Mouse (Mus musculus) left cerebral cortex, postnatal 36 days (tissue): ENCODE measurements at regions not wholly inside any gene's neighbourhood (a gene's known extent, or its start where the extent isn't known, plus 50 kb on each side); places are given as distances from the start of the nearest gene placed in this dataset.
"Not testable (repeated sequence)": the region's sequence is repeated elsewhere in the genome, so short reads cannot be mapped to it uniquely, and the experiment has no call there.

Experiments
- DNase-seq, 2 experiments: peaks; one replicate each; pipeline ENCODE4 v3.0.0; 2021 to 2022; ENCODE audit warnings: low spot score in 2 of 2, mixed read lengths in 1 of 2
- intact Hi-C: fragments of 180-260 bp; cut with DNase I; formaldehyde crosslinking; loops from one replicate; pipeline ENCODE4 v1.15.1; 2025

- DNase-seq, result no peak
- intact Hi-C loops, result no loop called here
These were observed 527.3 kb upstream of the N6amt1 start for GRCm38 (mm10) chr16:86826641-86827040.

- intact Hi-C loops, result no loop called here
- DNase-seq, result no peak
These were observed 530.5 kb upstream of the N6amt1 start for GRCm38 (mm10) chr16:86823496-86823895.

- intact Hi-C loops, result no loop called here
- DNase-seq, result no peak
These were observed 532.4 kb upstream of the N6amt1 start for GRCm38 (mm10) chr16:86821586-86821985.

DNA sequence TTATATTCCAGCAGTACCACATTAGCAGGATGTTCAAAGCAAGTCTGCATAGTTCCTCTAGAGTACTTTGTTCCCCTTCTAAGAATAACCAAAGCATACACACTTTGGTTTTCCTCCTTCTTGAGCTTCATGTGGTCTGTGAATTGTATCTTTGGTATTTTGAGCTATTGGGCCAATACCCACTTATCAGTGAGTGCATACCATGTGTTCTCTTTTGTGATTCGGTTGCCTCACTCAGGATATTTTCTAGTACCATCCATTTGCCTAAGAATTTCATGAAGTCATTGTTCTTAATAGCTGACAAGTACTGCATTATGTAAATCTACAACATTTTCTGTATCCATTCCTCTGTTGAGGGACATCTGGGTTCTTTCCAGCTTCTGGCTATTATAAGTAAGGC lies 535.3 kb upstream of the N6amt1 start:
- DNase-seq, intact Hi-C loops: not testable (repeated sequence)

DNA sequence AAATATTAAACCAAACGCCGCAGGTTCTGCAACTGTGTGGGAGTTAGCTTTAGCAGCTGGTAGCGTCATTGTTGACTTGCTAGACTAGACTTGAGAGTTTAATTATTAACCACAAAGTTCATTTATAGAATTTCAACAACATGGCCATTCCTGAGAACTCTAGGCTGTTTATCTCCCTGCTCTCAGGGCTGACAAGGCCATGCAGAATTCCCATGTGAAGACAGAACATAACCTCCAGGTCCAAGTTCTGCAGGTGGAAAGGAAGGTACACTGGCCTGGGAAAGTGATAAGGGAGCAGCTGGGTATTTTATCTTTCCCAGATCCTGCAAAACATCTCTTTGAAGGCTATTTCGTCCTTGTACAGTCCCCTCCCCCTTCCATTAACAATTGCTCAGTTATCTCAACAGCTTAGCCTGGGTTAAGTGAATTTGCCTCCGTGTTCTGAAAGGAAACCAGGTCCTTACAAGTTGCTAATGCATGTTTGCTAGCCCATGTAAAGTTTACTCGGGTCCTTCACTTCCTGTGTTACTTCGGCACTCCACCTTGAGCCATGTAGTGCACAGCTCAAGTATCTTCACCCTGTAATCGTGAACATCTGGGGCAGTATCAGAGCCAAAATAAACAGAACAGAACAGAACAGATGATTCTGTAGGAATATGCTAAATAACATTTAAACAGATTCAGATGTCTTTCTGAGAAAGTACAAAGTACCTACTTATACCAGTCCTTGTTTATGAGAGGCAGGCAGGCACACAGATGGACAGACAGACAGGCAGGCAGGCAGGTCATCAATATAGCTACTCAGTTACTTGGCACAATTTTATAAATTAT lies 537.0 kb upstream of the N6amt1 start:
- intact Hi-C loops, result no loop called here
- no peak for DNase-seq

GRCm38 (mm10) chr16:86816006-86816405 lies 538.0 kb upstream of the N6amt1 start:
- DNase-seq, result no peak
- intact Hi-C loops, result no loop called here

DNA sequence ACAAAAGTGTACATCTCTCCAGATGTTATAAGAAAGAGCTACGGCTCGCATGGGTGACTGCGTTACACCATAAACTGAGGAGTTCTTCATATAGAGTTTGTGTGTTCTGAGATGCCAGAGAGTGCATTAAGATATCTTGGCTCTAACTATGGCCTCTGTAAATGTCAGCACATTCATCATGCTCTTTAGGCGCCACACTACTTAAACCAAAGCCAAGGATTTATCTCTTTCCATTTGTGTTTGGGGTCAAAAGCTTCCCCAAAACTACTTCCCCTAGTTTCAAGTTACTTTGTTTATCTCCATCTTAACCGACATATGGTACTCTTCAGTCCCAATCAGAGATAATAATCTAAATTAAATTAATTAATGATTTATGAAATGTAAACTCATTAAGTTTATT lies 541.3 kb upstream of the N6amt1 start:
- DNase-seq, result no peak
- intact Hi-C loops, result no loop called here

GRCm38 (mm10) chr16:86808644-86809324 lies 545.2 kb upstream of the N6amt1 start:
- intact Hi-C loops, result no loop called here

GRCm38 (mm10) chr16:86806374-86806773 lies 547.6 kb upstream of the N6amt1 start:
- intact Hi-C loops, result no loop called here
- DNase-seq, result no peak

More at GRCm38 (mm10) chr16:86808644-86809324, 545.2 kb upstream of the N6amt1 start:
- DNase-seq, result no peak

GRCm38 (mm10) chr16:86776086-86776485 lies 577.9 kb upstream of the N6amt1 start:
- DNase-seq, result no peak
- intact Hi-C loops, result no loop called here

GRCm38 (mm10) chr16:86772586-86772985 lies 581.4 kb upstream of the N6amt1 start:
- DNase-seq, result no peak
- intact Hi-C loops, result no loop called here

DNA sequence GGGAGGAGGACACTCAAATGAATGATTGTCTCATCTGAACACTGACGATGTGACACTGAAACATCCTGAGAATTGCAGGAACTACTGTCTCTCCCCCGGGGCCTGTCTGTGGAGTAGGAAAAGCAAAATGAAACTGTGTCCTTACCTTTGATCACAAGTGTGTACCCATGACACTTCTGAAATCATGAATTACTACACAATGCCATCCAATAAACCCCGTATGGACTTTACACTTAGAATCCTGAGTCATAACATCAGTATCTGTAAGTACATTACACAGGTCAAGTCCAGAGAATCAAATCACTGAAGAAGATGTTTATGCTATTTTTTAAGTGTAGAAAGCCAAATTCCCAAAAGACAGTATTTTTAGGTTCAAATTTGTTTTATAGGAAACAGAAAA lies 585.1 kb upstream of the N6amt1 start:
- DNase-seq, result no peak
- intact Hi-C loops, result no loop called here

- intact Hi-C loops, result no loop called here
- DNase-seq, result no peak
These were observed 585.6 kb upstream of the N6amt1 start for GRCm38 (mm10) chr16:86768355-86768754.

GRCm38 (mm10) chr16:86765974-86766373 lies 588.0 kb upstream of the N6amt1 start:
- no peak for DNase-seq
- intact Hi-C loops, result no loop called here

GRCm38 (mm10) chr16:86741236-86741635 lies 612.7 kb upstream of the N6amt1 start:
- DNase-seq, result no peak
- intact Hi-C loops, result no loop called here

GRCm38 (mm10) chr16:86718982-86719771 lies 634.8 kb upstream of the N6amt1 start:
- intact Hi-C loops, result no loop called here
- no peak for DNase-seq

DNA sequence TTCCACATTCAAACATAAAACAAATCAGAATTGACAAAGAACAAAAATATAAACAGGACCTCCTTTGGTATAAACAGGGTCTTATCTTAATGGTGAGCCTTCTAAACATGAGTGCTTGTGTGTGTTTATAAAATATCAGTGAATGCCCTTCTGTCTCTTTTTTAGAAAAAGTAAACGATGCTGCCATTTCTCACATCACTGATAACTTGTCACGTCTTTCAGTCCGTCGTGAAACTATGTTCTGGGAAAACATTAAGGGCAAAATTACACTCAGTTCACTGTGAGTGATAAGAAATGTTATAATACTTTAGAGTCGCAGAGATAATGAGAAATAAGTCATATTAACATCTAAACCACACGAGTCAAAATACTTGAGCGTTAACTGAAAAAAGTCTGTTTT lies 635.6 kb upstream of the N6amt1 start:
- DNase-seq, result no peak
- intact Hi-C loops, result no loop called here

- intact Hi-C loops, result no loop called here
- no peak for DNase-seq
These were observed 652.3 kb upstream of the N6amt1 start for GRCm38 (mm10) chr16:86701700-86702099.

GRCm38 (mm10) chr16:86694497-86694896 lies 659.5 kb upstream of the N6amt1 start:
- intact Hi-C loops, result no loop called here
- DNase-seq, result no peak

DNA sequence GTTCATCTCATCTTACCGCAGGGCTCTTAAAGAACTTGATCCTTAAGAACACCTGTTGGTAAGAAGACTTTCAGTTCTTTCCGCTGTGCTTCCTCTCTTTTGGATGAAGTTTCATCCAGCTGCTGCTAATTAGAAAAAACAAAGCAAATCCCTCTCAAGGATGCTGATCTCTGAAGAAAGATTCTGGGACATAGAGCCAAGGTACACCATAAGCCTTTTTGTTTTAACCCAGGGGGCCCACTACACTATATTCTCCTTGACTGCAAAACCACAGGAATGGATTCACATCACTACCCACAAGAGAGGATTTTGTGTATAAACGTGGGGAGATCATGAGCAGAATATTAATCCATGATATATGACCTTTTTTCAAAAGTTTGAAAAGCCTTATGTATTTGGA lies 694.8 kb upstream of the N6amt1 start:
- intact Hi-C loops, result no loop called here
- no peak for DNase-seq
